Comparison of ENCODE assay signal across 8 mouse cellular contexts in the genomic region with DNA sequence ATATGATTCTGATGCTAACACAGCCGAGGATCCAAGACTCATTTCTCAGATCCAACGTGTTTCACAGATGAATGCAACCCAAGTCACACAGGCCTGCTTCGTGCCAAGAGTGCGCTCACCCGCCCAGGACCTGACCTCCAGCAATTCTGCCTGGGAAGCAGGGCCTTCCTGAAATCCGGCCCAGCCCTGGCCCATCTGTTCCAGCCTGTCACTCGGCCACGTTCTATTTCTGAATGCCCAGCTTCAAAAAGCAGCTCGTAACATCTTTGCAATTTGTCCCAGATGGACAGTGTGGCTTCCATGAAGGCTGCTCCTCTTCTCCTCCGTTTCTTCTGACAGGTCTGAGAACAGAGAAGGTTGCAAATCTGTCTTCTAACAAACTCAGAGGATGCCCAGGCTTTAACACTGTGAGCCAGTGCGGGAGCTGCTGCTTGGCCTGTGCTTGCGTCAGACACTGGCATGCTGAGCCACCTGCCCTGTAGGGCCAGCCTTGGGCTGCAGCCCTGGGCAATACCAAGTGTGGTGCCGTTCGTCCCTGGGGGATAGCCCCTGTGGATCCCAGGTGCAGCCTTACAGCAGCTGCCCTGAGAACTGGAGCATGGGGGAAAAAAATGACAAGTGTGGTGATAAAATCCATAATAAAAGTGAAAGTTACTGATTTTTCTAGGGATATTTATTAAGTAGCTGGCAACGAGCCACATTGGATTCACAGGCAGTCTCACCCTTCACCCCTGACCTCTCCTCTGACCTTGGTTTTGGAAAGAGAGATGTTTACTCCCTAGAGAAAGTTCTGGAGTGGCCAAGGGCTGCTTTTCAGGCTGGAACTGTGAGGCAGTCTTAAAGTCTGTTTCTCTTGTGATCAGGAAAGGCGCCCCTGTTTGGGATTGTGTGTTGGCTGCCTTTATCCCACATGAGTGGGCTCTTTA.
DNase-seq lines count a peak whose midpoint lies in the region; ATAC-seq and TF ChIP-seq lines count a peak whose summit lies in the region.

No protein-coding gene starts in this region.

- 73% methylated on average over 16 of the region's 16 CpGs for WGBS in forebrain, embryonic 10.5 days
- WGBS in forebrain, embryonic 12.5 days, result 71% methylated on average over 16 of the region's 16 CpGs
- WGBS in kidney, adult 2 months, result 30% methylated on average over 16 of the region's 16 CpGs
- 58% methylated on average over 16 of the region's 16 CpGs for WGBS in stomach, embryonic 14.5 days
- 66% methylated on average over 16 of the region's 16 CpGs for WGBS in liver, embryonic 12.5 days (ENCODE audit: insufficient replicate concordance)

- DNase-seq in forebrain, embryonic 10.5 days (ENCODE audit: extremely low spot score, low spot score), result no peak
- peak; percentile 88 to 93 for DNase-seq in cerebellum, adult 18-20 months
- DNase-seq in gastrocnemius, postnatal 25 days, result peak; percentile 86
- peak; percentile 87 for DNase-seq in kidney, adult 2 months
- peak; percentile 41 for DNase-seq in lung, postnatal 36 days

- no peaks in the 10 kb centered on the region for H3K36me3 ChIP-seq in forebrain, embryonic 10.5 days (replicated peaks)
- no peaks in the 10 kb centered on the region for H3K36me3 ChIP-seq in forebrain, embryonic 12.5 days (replicated peaks)
- no peaks in the 10 kb centered on the region for H3K36me3 ChIP-seq in kidney, adult 2 months (ENCODE audit: control insufficient read depth, insufficient read depth, low read length)
- H3K36me3 ChIP-seq in stomach, embryonic 14.5 days (ENCODE audit: control insufficient read depth, insufficient read depth, low read length), result no peaks in the 10 kb centered on the region
- H3K36me3 ChIP-seq in liver, embryonic 12.5 days, result no peaks in the 10 kb centered on the region

- H3K9me3 ChIP-seq in forebrain, embryonic 10.5 days, result no peaks in the 10 kb centered on the region
- H3K9me3 ChIP-seq in forebrain, embryonic 12.5 days, result no peaks in the 10 kb centered on the region
- H3K9me3 ChIP-seq in stomach, embryonic 14.5 days (ENCODE audit: control insufficient read depth, low read depth, low read length), result no peaks in the 10 kb centered on the region
- H3K9me3 ChIP-seq in liver, embryonic 12.5 days (replicated peaks), result no peaks in the 10 kb centered on the region

- ATAC-seq in forebrain, embryonic 12.5 days (ENCODE audit: low FRiP score), result no peak
- no peak for ATAC-seq in stomach, embryonic 14.5 days (ENCODE audit: insufficient number of reproducible peaks, insufficient read depth, low FRiP score, low read depth)
- ATAC-seq in liver, embryonic 12.5 days, result no peak

- no peak for TF ChIP-seq CTCF in kidney, adult 2 months (conservative IDR thresholded peaks at IDR 0.05; ENCODE audit: insufficient read depth, insufficient read length, low read depth, low read length)

- H3K27me3 ChIP-seq in forebrain, embryonic 10.5 days (ENCODE audit: poor library complexity, severe bottlenecking), result no peaks in the 10 kb centered on the region
- H3K27me3 ChIP-seq in forebrain, embryonic 12.5 days, result peaks cover 7% of the 10 kb centered on the region; the same call in 1 of the 2 replicates
- no peaks in the 10 kb centered on the region for H3K27me3 ChIP-seq in kidney, adult 2 months (replicated peaks; ENCODE audit: control insufficient read depth, insufficient read depth, low read length)
- H3K27me3 ChIP-seq in stomach, embryonic 14.5 days (ENCODE audit: control insufficient read depth, insufficient read depth, low read length), result no peaks in the 10 kb centered on the region
- peaks cover 7% of the 10 kb centered on the region; the same call in 1 of the 2 replicates for H3K27me3 ChIP-seq in liver, embryonic 12.5 days (replicated peaks)

- no peak overlapping the region for H3K4me2 ChIP-seq in forebrain, embryonic 12.5 days
- no peak overlapping the region for H3K4me2 ChIP-seq in stomach, embryonic 14.5 days (replicated peaks; ENCODE audit: low read depth, low read length)
- no peak overlapping the region for H3K4me2 ChIP-seq in liver, embryonic 12.5 days

- peak overlapping the region; percentile 36 for H3K27ac ChIP-seq in forebrain, embryonic 10.5 days
- no peak overlapping the region for H3K27ac ChIP-seq in forebrain, embryonic 12.5 days
- peak overlapping the region; percentile 12; the same call in 1 of the 2 replicates for H3K27ac ChIP-seq in kidney, adult 2 months (ENCODE audit: insufficient read depth, low read depth, low read length)
- peak overlapping the region; percentile 58 for H3K27ac ChIP-seq in stomach, embryonic 14.5 days (ENCODE audit: low read length)
- H3K27ac ChIP-seq in liver, embryonic 12.5 days, result no peak overlapping the region

- no peak overlapping the region for H3K4me3 ChIP-seq in forebrain, embryonic 10.5 days
- H3K4me3 ChIP-seq in forebrain, embryonic 12.5 days (replicated peaks), result no peak overlapping the region
- H3K4me3 ChIP-seq in kidney, adult 2 months (ENCODE audit: insufficient read depth, low read depth, low read length), result no peak overlapping the region
- no peak overlapping the region for H3K4me3 ChIP-seq in stomach, embryonic 14.5 days (ENCODE audit: low read depth, low read length)
- no peak overlapping the region for H3K4me3 ChIP-seq in liver, embryonic 12.5 days

- no peak for TF ChIP-seq POLR2A in kidney, adult 2 months (IDR thresholded peaks at IDR 0.05; ENCODE audit: low read depth, low read length)

- H3K4me1 ChIP-seq in forebrain, embryonic 10.5 days, result peaks cover 43% of the 10 kb centered on the region
- H3K4me1 ChIP-seq in forebrain, embryonic 12.5 days, result peaks cover 33% of the 10 kb centered on the region
- H3K4me1 ChIP-seq in kidney, adult 2 months (ENCODE audit: control insufficient read depth, insufficient read depth, low read length), result peaks cover 24% of the 10 kb centered on the region; the same call in 1 of the 2 replicates
- H3K4me1 ChIP-seq in stomach, embryonic 14.5 days (ENCODE audit: control insufficient read depth, insufficient read depth, low read length), result peaks cover 18% of the 10 kb centered on the region
- H3K4me1 ChIP-seq in liver, embryonic 12.5 days, result no peaks in the 10 kb centered on the region

- H3K9ac ChIP-seq in forebrain, embryonic 12.5 days, result no peak overlapping the region
- no peak overlapping the region for H3K9ac ChIP-seq in stomach, embryonic 14.5 days (replicated peaks; ENCODE audit: low read depth, low read length)
- no peak overlapping the region for H3K9ac ChIP-seq in liver, embryonic 12.5 days

Comparison
In these comparisons a context has a peak if more than half of its experiments do, and no peak if none do; other contexts are left out.
1. H3K27ac ChIP-seq: peak in forebrain, embryonic 10.5 days (single experiment), kidney, adult 2 months (single experiment) and stomach, embryonic 14.5 days (single experiment); none in forebrain, embryonic 12.5 days (single experiment) and liver, embryonic 12.5 days (single experiment).